Mouse (Mus musculus): ENCODE measurements around the gene Letmd1.

DNA sequence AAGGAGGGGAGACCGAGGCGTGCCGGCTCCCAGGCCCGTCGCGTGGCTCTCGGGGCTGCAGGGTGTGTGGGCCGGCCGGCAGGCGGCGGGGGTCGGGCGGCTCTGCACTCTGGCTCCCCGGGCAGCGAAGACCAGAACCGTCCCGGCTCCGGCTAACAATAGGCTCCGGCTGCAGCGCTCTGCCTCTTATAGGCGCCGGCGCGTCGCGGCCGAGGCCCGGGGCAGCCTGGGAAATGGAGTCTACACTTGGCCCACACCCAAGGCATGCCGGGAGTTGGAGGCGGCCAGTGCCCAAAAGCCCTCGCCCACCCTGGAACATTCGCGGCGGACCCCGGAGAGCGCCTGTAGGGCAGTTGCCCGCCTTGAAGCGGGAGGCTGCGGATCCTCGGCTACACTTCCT lies 26.3 kb downstream of the Letmd1 start, which contains the start of gene Csrnp2:
- TF ChIP-seq POLR2A (IDR thresholded peaks at IDR 0.05; ENCODE audit: extremely low read depth, insufficient read depth, low read length) (peak; percentile 96), CTCF (IDR thresholded peaks at IDR 0.05; ENCODE audit: low read depth, low read length) (no peak)

All from liver, adult 2 months (tissue).